Mouse (Mus musculus): ENCODE measurements at regions not wholly inside any gene's neighbourhood (a gene's known extent, or its start where the extent isn't known, plus 50 kb on each side); places are given as distances from the start of the nearest gene placed in this dataset.

GRCm38 (mm10) chr4:140392290-140392689 lies 145.7 kb upstream of the Igsf21 start:
- Histone ChIP-seq H3K4me2 (replicated peaks; ENCODE audit: low read depth) (no peak overlapping the region), H3K36me3 (ENCODE audit: control insufficient read depth, insufficient read depth, low read length) (no peaks in the 10 kb centered on the region), H3K4me3 (ENCODE audit: low read depth, low read length) (no peak overlapping the region), H3K9me3 (ENCODE audit: control insufficient read depth, low read length) (no peaks in the 10 kb centered on the region), H3K9ac (ENCODE audit: low read length) (no peak overlapping the region), H3K4me1 (replicated peaks; ENCODE audit: control insufficient read depth, insufficient read depth) (no peaks in the 10 kb centered on the region), H3K27ac (replicated peaks) (no peak overlapping the region), H3K27me3 (ENCODE audit: control insufficient read depth, insufficient read depth, low read length) (no peaks in the 10 kb centered on the region)
- no peak for TF ChIP-seq CTCF (IDR thresholded peaks at IDR 0.05; ENCODE audit: low read depth)
- no peak for TF ChIP-seq EP300 (optimal IDR thresholded peaks at IDR 0.05)
- no peak for DNase-seq (ENCODE audit: low spot score)
- no peak for ATAC-seq (ENCODE audit: low FRiP score, low TSS enrichment)
- 16% methylated on average over 7 of the region's 7 CpGs for WGBS

GRCm38 (mm10) chr4:140390684-140391234 lies 144.2 kb upstream of the Igsf21 start:
- H3K27me3 ChIP-seq (ENCODE audit: control insufficient read depth, insufficient read depth, low read length), result no peaks in the 10 kb centered on the region
- 42% methylated on average over 12 of the region's 12 CpGs for WGBS
- no peak overlapping the region for H3K4me2 ChIP-seq (replicated peaks; ENCODE audit: low read depth)
- DNase-seq (ENCODE audit: low spot score) (no peak), ATAC-seq (ENCODE audit: low FRiP score, low TSS enrichment) (0 out of 2 replicates have a peak, but pooled peaks have one; percentile 25)
- H3K36me3 ChIP-seq (ENCODE audit: control insufficient read depth, insufficient read depth, low read length), result no peaks in the 10 kb centered on the region
- H3K9me3 ChIP-seq (ENCODE audit: control insufficient read depth, low read length), result no peaks in the 10 kb centered on the region
- H3K4me3 ChIP-seq (ENCODE audit: low read depth, low read length), result no peak overlapping the region
- H3K9ac ChIP-seq (ENCODE audit: low read length), result no peak overlapping the region
- TF ChIP-seq CTCF (IDR thresholded peaks at IDR 0.05; ENCODE audit: low read depth), result no peak
- no peak for TF ChIP-seq EP300 (optimal IDR thresholded peaks at IDR 0.05)
- no peak overlapping the region for H3K27ac ChIP-seq (replicated peaks)
- no peaks in the 10 kb centered on the region for H3K4me1 ChIP-seq (replicated peaks; ENCODE audit: control insufficient read depth, insufficient read depth)

GRCm38 (mm10) chr4:140385686-140386085 lies 139.1 kb upstream of the Igsf21 start:
- Histone ChIP-seq H3K27me3 (ENCODE audit: control insufficient read depth, insufficient read depth, low read length) (no peaks in the 10 kb centered on the region), H3K4me3 (ENCODE audit: low read depth, low read length) (no peak overlapping the region), H3K36me3 (ENCODE audit: control insufficient read depth, insufficient read depth, low read length) (no peaks in the 10 kb centered on the region), H3K4me1 (replicated peaks; ENCODE audit: control insufficient read depth, insufficient read depth) (no peaks in the 10 kb centered on the region), H3K9me3 (ENCODE audit: control insufficient read depth, low read length) (no peaks in the 10 kb centered on the region), H3K9ac (ENCODE audit: low read length) (no peak overlapping the region), H3K4me2 (replicated peaks; ENCODE audit: low read depth) (no peak overlapping the region), H3K27ac (replicated peaks) (no peak overlapping the region)
- TF ChIP-seq EP300 (optimal IDR thresholded peaks at IDR 0.05), result no peak
- TF ChIP-seq CTCF (IDR thresholded peaks at IDR 0.05; ENCODE audit: low read depth), result no peak
- DNase-seq (ENCODE audit: low spot score), result no peak
- ATAC-seq (ENCODE audit: low FRiP score, low TSS enrichment), result no peak
- 48% methylated on average over 6 of the region's 6 CpGs for WGBS

- Histone ChIP-seq H3K36me3 (ENCODE audit: control insufficient read depth, insufficient read depth, low read length) (no peaks in the 10 kb centered on the region), H3K27ac (replicated peaks) (no peak overlapping the region), H3K4me3 (ENCODE audit: low read depth, low read length) (no peak overlapping the region), H3K4me2 (replicated peaks; ENCODE audit: low read depth) (no peak overlapping the region), H3K9ac (ENCODE audit: low read length) (no peak overlapping the region), H3K9me3 (ENCODE audit: control insufficient read depth, low read length) (no peaks in the 10 kb centered on the region), H3K4me1 (replicated peaks; ENCODE audit: control insufficient read depth, insufficient read depth) (no peaks in the 10 kb centered on the region), H3K27me3 (ENCODE audit: control insufficient read depth, insufficient read depth, low read length) (no peaks in the 10 kb centered on the region)
- 91% methylated on average over 14 of the region's 14 CpGs for WGBS
- ATAC-seq (ENCODE audit: low FRiP score, low TSS enrichment) (no peak), DNase-seq (ENCODE audit: low spot score) (no peak)
- TF ChIP-seq EP300 (optimal IDR thresholded peaks at IDR 0.05), result no peak
- no peak for TF ChIP-seq CTCF (IDR thresholded peaks at IDR 0.05; ENCODE audit: low read depth)
These were observed 138.6 kb upstream of the Igsf21 start for GRCm38 (mm10) chr4:140385226-140385625.

- Histone ChIP-seq H3K36me3 (ENCODE audit: control insufficient read depth, insufficient read depth, low read length) (no peaks in the 10 kb centered on the region), H3K4me2 (replicated peaks; ENCODE audit: low read depth) (no peak overlapping the region), H3K9ac (ENCODE audit: low read length) (no peak overlapping the region), H3K9me3 (ENCODE audit: control insufficient read depth, low read length) (no peaks in the 10 kb centered on the region), H3K4me3 (ENCODE audit: low read depth, low read length) (no peak overlapping the region), H3K4me1 (replicated peaks; ENCODE audit: control insufficient read depth, insufficient read depth) (no peaks in the 10 kb centered on the region), H3K27me3 (ENCODE audit: control insufficient read depth, insufficient read depth, low read length) (no peaks in the 10 kb centered on the region), H3K27ac (replicated peaks) (no peak overlapping the region)
- WGBS, result 69% methylated on average over 7 of the region's 7 CpGs
- TF ChIP-seq EP300 (optimal IDR thresholded peaks at IDR 0.05) (no peak), CTCF (IDR thresholded peaks at IDR 0.05; ENCODE audit: low read depth) (no peak)
- DNase-seq (ENCODE audit: low spot score) (no peak), ATAC-seq (ENCODE audit: low FRiP score, low TSS enrichment) (no peak)
These were observed 137.0 kb upstream of the Igsf21 start for GRCm38 (mm10) chr4:140383596-140383995.

- no peak for DNase-seq (ENCODE audit: low spot score)
- H3K27ac ChIP-seq (replicated peaks), result no peak overlapping the region
- TF ChIP-seq CTCF (IDR thresholded peaks at IDR 0.05; ENCODE audit: low read depth) (no peak), EP300 (optimal IDR thresholded peaks at IDR 0.05) (no peak)
These were observed 134.1 kb upstream of the Igsf21 start for GRCm38 (mm10) chr4:140380733-140381132.

More at GRCm38 (mm10) chr4:140380733-140381132, 134.1 kb upstream of the Igsf21 start:
- H3K4me2 ChIP-seq (replicated peaks; ENCODE audit: low read depth), result no peak overlapping the region
- H3K9me3 ChIP-seq (ENCODE audit: control insufficient read depth, low read length), result no peaks in the 10 kb centered on the region
- no peak for ATAC-seq (ENCODE audit: low FRiP score, low TSS enrichment)
- H3K27me3 ChIP-seq (ENCODE audit: control insufficient read depth, insufficient read depth, low read length), result no peaks in the 10 kb centered on the region
- no peak overlapping the region for H3K9ac ChIP-seq (ENCODE audit: low read length)
- H3K4me1 ChIP-seq (replicated peaks; ENCODE audit: control insufficient read depth, insufficient read depth), result no peaks in the 10 kb centered on the region
- WGBS, result 28% methylated on average over 13 of the region's 13 CpGs
- H3K4me3 ChIP-seq (ENCODE audit: low read depth, low read length), result no peak overlapping the region
- no peaks in the 10 kb centered on the region for H3K36me3 ChIP-seq (ENCODE audit: control insufficient read depth, insufficient read depth, low read length)

All from stomach, postnatal 0 days (tissue).